Mouse (Mus musculus) hindbrain, embryonic 16.5 days (tissue): ENCODE measurements at regions not wholly inside any gene's neighbourhood (a gene's known extent, or its start where the extent isn't known, plus 50 kb on each side); places are given as distances from the start of the nearest gene placed in this dataset.

Experiments used
- ATAC-seq: fragments of 200-750 bp; cut with Nextera tagmentation; 2 replicates; pipeline ENCODE4 v1.8.0; 2017; ENCODE audit warnings: moderate TSS enrichment, moderate library complexity
- H3K27ac ChIP-seq: fragments of 300-500 bp; sonication (generic); 2 replicates; pipeline ENCODE4 v1.5.1; 2014; ENCODE audit warnings: low read depth, mild to moderate bottlenecking, control low read depth, low read length, moderate library complexity
- H3K27me3 ChIP-seq: fragments of 300-500 bp; sonication (generic); replicated peaks from 2 replicates; pipeline ENCODE4 v1.6.1; 2014; ENCODE audit warnings: low read length; ENCODE audit not compliant: control insufficient read depth, insufficient read depth
- H3K36me3 ChIP-seq: fragments of 300-500 bp; sonication (generic); 2 replicates; pipeline ENCODE4 v1.6.1; 2014; ENCODE audit warnings: mild to moderate bottlenecking, low read length, moderate library complexity, mixed read lengths; ENCODE audit not compliant: control insufficient read depth, insufficient read depth
- H3K4me1 ChIP-seq: fragments of 300-500 bp; sonication (generic); 2 replicates; pipeline ENCODE4 v1.6.1; 2014; ENCODE audit warnings: low read depth, low read length; ENCODE audit not compliant: control insufficient read depth, insufficient read depth
- H3K4me2 ChIP-seq: fragments of 300-500 bp; sonication (generic); 2 replicates; pipeline ENCODE4 v1.6.1; 2014; ENCODE audit warnings: mild to moderate bottlenecking, low read length, control low read depth, moderate library complexity
- H3K4me3 ChIP-seq: fragments of 300-500 bp; sonication (generic); 2 replicates; pipeline ENCODE4 v1.5.1; 2014; ENCODE audit warnings: mild to moderate bottlenecking, low read length, control low read depth, moderate library complexity
- H3K9ac ChIP-seq: fragments of 300-500 bp; sonication (generic); 2 replicates; pipeline ENCODE4 v1.6.1; 2014; ENCODE audit warnings: low read depth, mild to moderate bottlenecking, control low read depth, low read length, moderate library complexity
- H3K9me3 ChIP-seq: fragments of 300-500 bp; sonication (generic); 2 replicates; pipeline ENCODE4 v1.6.1; 2014; ENCODE audit warnings: mild to moderate bottlenecking, low read length, moderate library complexity; ENCODE audit not compliant: control insufficient read depth
- WGBS: fragments of 180-500 bp; shearing (Covaris S2); extraction: QIAGEN DNeasy Blood & Tissue Kit; methylation state at CpG from one replicate; pipeline ENCODE4 v1.1.7; 2014; 5-methylcytosine and 5-hydroxymethylcytosine counted together

DNA sequence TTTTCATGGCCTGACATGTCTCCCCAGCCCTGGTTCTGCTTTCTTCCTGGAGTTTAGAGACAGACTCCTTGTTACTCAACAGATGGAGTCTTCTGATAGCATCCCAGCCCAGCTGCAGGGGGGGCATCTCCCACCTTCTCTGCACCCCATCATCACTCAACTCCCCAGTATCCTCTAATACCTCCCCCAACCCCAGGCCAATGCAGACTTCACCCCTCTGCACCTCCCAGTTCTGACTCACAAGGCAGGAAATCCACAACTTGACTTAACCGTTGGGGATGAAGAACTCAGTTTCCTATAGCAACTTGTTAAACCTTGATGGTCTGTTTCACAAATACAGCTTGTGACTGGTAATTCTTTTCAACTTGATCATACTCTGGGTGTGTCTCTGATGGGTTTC lies 73.7 kb upstream of the Rreb1 start:
- no peak overlapping the region for H3K27ac ChIP-seq
- H3K9ac ChIP-seq = no peak overlapping the region
- no peaks in the 10 kb centered on the region for H3K27me3 ChIP-seq
- no peak overlapping the region for H3K4me3 ChIP-seq
- H3K4me2 ChIP-seq = no peak overlapping the region
- H3K36me3 ChIP-seq = no peaks in the 10 kb centered on the region
- no peaks in the 10 kb centered on the region for H3K4me1 ChIP-seq
- WGBS = 83% methylated on average over 1 of the region's 1 CpGs
- no peaks in the 10 kb centered on the region for H3K9me3 ChIP-seq
- ATAC-seq = no peak

- Histone ChIP-seq H3K4me2 (no peak overlapping the region), H3K4me1 (no peaks in the 10 kb centered on the region), H3K9ac (no peak overlapping the region), H3K27ac (no peak overlapping the region), H3K27me3 (no peaks in the 10 kb centered on the region), H3K9me3 (no peaks in the 10 kb centered on the region), H3K4me3 (no peak overlapping the region), H3K36me3 (no peaks in the 10 kb centered on the region)
- 97% methylated on average over 2 of the region's 2 CpGs for WGBS
- no peak for ATAC-seq
These were observed 72.7 kb upstream of the Rreb1 start for GRCm38 (mm10) chr13:37705482-37705881.

- ATAC-seq = no peak
- 90% methylated on average over 5 of the region's 5 CpGs for WGBS
These were observed 67.3 kb upstream of the Rreb1 start for GRCm38 (mm10) chr13:37710913-37711312.

GRCm38 (mm10) chr13:37712908-37713496 lies 65.2 kb upstream of the Rreb1 start:
- WGBS = 93% methylated on average over 4 of the region's 4 CpGs
- no peaks in the 10 kb centered on the region for H3K27me3 ChIP-seq
- H3K9ac ChIP-seq = no peak overlapping the region
- no peak for ATAC-seq
- no peak overlapping the region for H3K27ac ChIP-seq
- no peaks in the 10 kb centered on the region for H3K9me3 ChIP-seq
- H3K36me3 ChIP-seq = no peaks in the 10 kb centered on the region
- no peak overlapping the region for H3K4me2 ChIP-seq
- no peaks in the 10 kb centered on the region for H3K4me1 ChIP-seq
- H3K4me3 ChIP-seq = no peak overlapping the region

More at GRCm38 (mm10) chr13:37710913-37711312, 67.3 kb upstream of the Rreb1 start:
- Histone ChIP-seq H3K27ac (no peak overlapping the region), H3K4me2 (no peak overlapping the region), H3K4me1 (no peaks in the 10 kb centered on the region), H3K4me3 (no peak overlapping the region), H3K36me3 (no peaks in the 10 kb centered on the region), H3K9me3 (no peaks in the 10 kb centered on the region), H3K27me3 (no peaks in the 10 kb centered on the region), H3K9ac (no peak overlapping the region)

DNA sequence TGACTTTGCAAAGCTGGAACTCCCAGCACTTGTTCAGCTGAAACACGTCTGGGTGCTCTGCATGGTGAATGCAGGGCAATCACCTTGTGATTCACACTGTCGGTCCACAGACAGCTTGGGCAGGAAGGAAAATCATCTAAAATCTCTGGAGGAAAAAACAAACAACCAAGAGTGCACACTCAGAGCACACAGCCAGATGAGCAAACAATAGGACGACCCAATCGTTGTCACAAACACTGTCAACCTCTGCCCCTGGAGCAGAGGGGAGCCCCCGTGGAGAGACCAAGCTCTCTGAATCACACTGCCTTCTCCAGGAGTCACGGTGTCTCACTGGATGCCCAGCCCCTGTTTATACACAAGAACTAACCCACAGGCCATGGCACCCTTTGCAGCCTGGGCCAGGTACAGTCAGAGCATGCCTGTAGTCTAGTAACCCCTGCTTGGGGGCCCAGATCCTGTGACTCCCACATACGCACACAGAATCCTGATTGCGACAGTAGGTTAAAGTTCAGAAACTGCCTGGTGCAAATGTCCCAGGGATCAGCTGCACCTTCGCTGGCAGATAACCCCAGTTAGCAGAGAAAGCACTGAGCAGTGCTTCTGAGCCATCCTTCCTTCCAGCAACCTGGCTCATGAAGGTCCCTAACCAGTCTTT lies 63.0 kb upstream of the Rreb1 start:
- H3K4me1 ChIP-seq = no peaks in the 10 kb centered on the region
- H3K9ac ChIP-seq = no peak overlapping the region
- ATAC-seq = no peak
- H3K27me3 ChIP-seq = no peaks in the 10 kb centered on the region
- H3K36me3 ChIP-seq = no peaks in the 10 kb centered on the region
- no peaks in the 10 kb centered on the region for H3K9me3 ChIP-seq
- no peak overlapping the region for H3K4me3 ChIP-seq
- H3K27ac ChIP-seq = no peak overlapping the region
- 55% methylated on average over 9 of the region's 9 CpGs for WGBS
- no peak overlapping the region for H3K4me2 ChIP-seq

- no peak for ATAC-seq
- WGBS = 79% methylated on average over 15 of the region's 15 CpGs
These were observed 62.2 kb upstream of the Rreb1 start for GRCm38 (mm10) chr13:37715770-37716693.

DNA sequence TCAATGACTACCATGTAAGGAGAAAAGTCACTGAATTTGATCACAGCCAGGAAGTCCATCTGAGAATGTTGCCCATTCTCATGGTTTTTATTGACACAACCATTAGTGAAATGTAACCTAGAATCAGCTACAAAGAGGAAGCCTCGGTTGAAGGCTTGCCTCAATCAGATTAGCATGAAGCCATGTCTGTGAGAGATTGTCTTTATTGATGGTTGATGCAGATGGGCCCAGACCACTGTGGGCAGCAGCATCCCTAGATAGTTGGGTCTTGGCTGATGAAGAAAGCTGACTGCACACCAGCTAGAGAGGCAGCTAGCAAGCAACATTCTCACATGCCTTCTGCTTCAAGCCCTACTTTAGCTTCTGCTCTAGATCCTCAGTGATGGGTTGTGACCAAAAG lies 60.4 kb upstream of the Rreb1 start:
- no peak for ATAC-seq
- H3K4me2 ChIP-seq = no peak overlapping the region
- no peaks in the 10 kb centered on the region for H3K27me3 ChIP-seq
- WGBS = 92% methylated on average over 1 of the region's 1 CpGs
- H3K4me3 ChIP-seq = no peak overlapping the region
- H3K27ac ChIP-seq = no peak overlapping the region
- H3K4me1 ChIP-seq = no peaks in the 10 kb centered on the region
- H3K9me3 ChIP-seq = no peaks in the 10 kb centered on the region
- no peak overlapping the region for H3K9ac ChIP-seq
- H3K36me3 ChIP-seq = no peaks in the 10 kb centered on the region

More at GRCm38 (mm10) chr13:37715770-37716693, 62.2 kb upstream of the Rreb1 start:
- no peaks in the 10 kb centered on the region for H3K9me3 ChIP-seq
- H3K27ac ChIP-seq = no peak overlapping the region
- H3K4me1 ChIP-seq = no peaks in the 10 kb centered on the region
- H3K9ac ChIP-seq = no peak overlapping the region
- H3K4me3 ChIP-seq = no peak overlapping the region
- H3K27me3 ChIP-seq = no peaks in the 10 kb centered on the region
- no peaks in the 10 kb centered on the region for H3K36me3 ChIP-seq
- no peak overlapping the region for H3K4me2 ChIP-seq

- H3K27ac ChIP-seq = no peak overlapping the region
- H3K9ac ChIP-seq = no peak overlapping the region
- no peaks in the 10 kb centered on the region for H3K27me3 ChIP-seq
- no peak overlapping the region for H3K4me2 ChIP-seq
- no peaks in the 10 kb centered on the region for H3K9me3 ChIP-seq
- no peaks in the 10 kb centered on the region for H3K36me3 ChIP-seq
- WGBS = 84% methylated on average over 4 of the region's 4 CpGs
- no peaks in the 10 kb centered on the region for H3K4me1 ChIP-seq
- ATAC-seq = no peak
- no peak overlapping the region for H3K4me3 ChIP-seq
These were observed 59.8 kb upstream of the Rreb1 start for GRCm38 (mm10) chr13:37718364-37718763.
